Mouse (Mus musculus) liver, postnatal 0 days (tissue): ENCODE results near the gene Myo6.

Experiments used
- CTCF ChIP-seq: sonication (generic); IDR thresholded peaks from 2 replicates; pipeline ENCODE4 v1.5.1; 2016; ENCODE audit warnings: antibody characterized with exemption, low read depth
- EP300 ChIP-seq: IDR thresholded peaks from 2 replicates; pipeline ENCODE4 v1.6.1; 2016; ENCODE audit warnings: antibody characterized with exemption, low read depth, mild to moderate bottlenecking

DNA sequence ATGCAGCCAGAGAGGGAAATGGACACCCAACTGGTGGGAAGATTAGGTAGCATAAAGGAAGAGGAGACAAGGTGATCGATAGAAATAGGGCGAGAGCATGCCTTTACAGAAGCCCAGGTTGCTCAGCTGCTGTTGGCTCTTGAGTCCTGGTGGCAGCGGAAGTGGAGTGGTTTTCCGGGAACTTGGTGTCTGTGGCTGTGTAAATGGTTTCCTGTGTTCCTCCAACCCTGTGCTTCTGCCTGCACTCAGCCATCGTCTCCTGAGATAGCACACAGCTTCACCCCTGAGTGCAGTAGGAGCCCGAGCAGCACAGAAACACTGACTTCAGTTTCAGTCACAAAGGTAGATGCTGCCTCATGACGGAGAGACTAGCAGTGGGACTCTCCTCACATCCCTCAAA is 101.7 kb downstream of the Myo6 start:
- TF ChIP-seq CTCF (no peak), EP300 (no peak)
